28 mouse cellular contexts compared by ENCODE assay signal in the genomic region with DNA sequence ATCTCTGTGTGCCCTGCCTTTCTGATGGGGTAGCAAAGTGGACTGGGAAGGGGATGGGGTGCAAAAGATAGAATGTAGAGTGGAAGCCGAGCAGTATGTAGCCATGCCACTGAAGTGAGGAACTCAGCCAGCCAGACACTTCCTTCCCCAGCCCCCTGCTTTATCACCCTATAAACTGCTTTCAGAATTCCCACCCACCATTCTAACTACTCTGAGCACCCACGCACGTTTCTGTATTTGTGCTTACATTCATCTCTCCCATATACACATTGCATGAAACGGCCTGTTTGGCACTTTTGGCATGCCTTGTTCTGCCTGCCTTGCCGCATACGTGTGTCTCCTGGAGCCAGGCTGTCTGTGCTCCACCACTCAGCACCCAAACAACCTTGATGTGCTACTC.
DNase-seq lines count a peak whose midpoint lies in the region; ATAC-seq lines count a peak whose summit lies in the region.
"Had no signal": no experiment of that assay in that cellular context is flagged by ENCODE, and none has a peak within 500 bp of the region (broad histone marks: within the 10 kb centered on the region; RNA-seq: fewer than 3 reads in every experiment).

No protein-coding gene starts in this region.

- H3K9ac ChIP-seq in hindbrain, embryonic 16.5 days (ENCODE audit: low read depth, low read length) = no peak overlapping the region
- H3K9ac ChIP-seq: embryonic facial prominence, embryonic 12.5 days; intestine, embryonic 15.5 days; limb, embryonic 15.5 days; liver, embryonic 13.5 days; midbrain, embryonic 13.5 days; neural tube, embryonic 13.5 days had no signal

- no peaks in the 10 kb centered on the region for H3K9me3 ChIP-seq in hindbrain, embryonic 16.5 days (ENCODE audit: control insufficient read depth, low read length)
- H3K9me3 ChIP-seq: embryonic facial prominence, embryonic 12.5 days; G1E; intestine, embryonic 15.5 days; limb, embryonic 10.5 days; limb, embryonic 15.5 days; liver, embryonic 13.5 days; midbrain, embryonic 13.5 days; neural tube, embryonic 13.5 days had no signal

- no peak overlapping the region for H3K4me3 ChIP-seq in hindbrain, embryonic 16.5 days (ENCODE audit: low read length)
- H3K4me3 ChIP-seq: embryonic facial prominence, embryonic 12.5 days; intestine, embryonic 15.5 days; limb, embryonic 10.5 days; limb, embryonic 15.5 days; liver, embryonic 13.5 days; midbrain, embryonic 13.5 days; neural tube, embryonic 13.5 days had no signal

- H3K4me1 ChIP-seq in hindbrain, embryonic 16.5 days (ENCODE audit: control insufficient read depth, insufficient read depth, low read depth, low read length) = no peaks in the 10 kb centered on the region
- H3K4me1 ChIP-seq: embryonic facial prominence, embryonic 12.5 days; limb, embryonic 10.5 days; limb, embryonic 15.5 days; liver, embryonic 13.5 days; midbrain, embryonic 13.5 days; neural tube, embryonic 13.5 days had no signal

- DNase-seq in layer of hippocampus, adult 9-11 months = peak; percentile 5
- no peak for DNase-seq in layer of hippocampus, postnatal 10 days (ENCODE audit: low spot score in 2 of 2)
- DNase-seq in brain, adult 2 months (ENCODE audit: low read depth, low spot score) = peak; percentile 37
- peak; percentile 7 to 42 for DNase-seq in left cerebral cortex, adult 9 months (ENCODE audit: low spot score in 2 of 2)
- DNase-seq in right cerebral cortex, postnatal 36 days (ENCODE audit: low spot score in 2 of 2) = peak; percentile 34 to 52
- DNase-seq in cerebellum, postnatal 4 days (ENCODE audit: low spot score in 2 of 2) = no peak
- DNase-seq: adrenal gland, adult 8-10 months; cerebellum, adult 9-10 months; cerebellum, postnatal 36 days; embryo, embryonic 11 days; gastrocnemius, postnatal 10 days; kidney, adult 8-10 months; kidney, postnatal 10 days; liver, embryonic 13.5 days; lung, adult 18-20 months; lung, postnatal 4 days; thymus, postnatal 14 days had no signal

- H3K27me3 ChIP-seq in hindbrain, embryonic 16.5 days (replicated peaks; ENCODE audit: control insufficient read depth, insufficient read depth, low read length) = no peaks in the 10 kb centered on the region
- H3K27me3 ChIP-seq: embryonic facial prominence, embryonic 12.5 days; intestine, embryonic 15.5 days; limb, embryonic 15.5 days; liver, embryonic 13.5 days; midbrain, embryonic 13.5 days; neural tube, embryonic 13.5 days had no signal

- 81% methylated on average over 6 of the region's 6 CpGs for WGBS in hindbrain, embryonic 16.5 days

- no peaks in the 10 kb centered on the region for H3K36me3 ChIP-seq in hindbrain, embryonic 16.5 days (ENCODE audit: control insufficient read depth, insufficient read depth, low read length)
- H3K36me3 ChIP-seq: embryonic facial prominence, embryonic 12.5 days; G1E; intestine, embryonic 15.5 days; limb, embryonic 10.5 days; liver, embryonic 13.5 days; midbrain, embryonic 13.5 days; neural tube, embryonic 13.5 days had no signal

- no peak for ATAC-seq in hindbrain, embryonic 16.5 days
- ATAC-seq: forebrain, embryonic 14.5 days; hindbrain, postnatal 0 days; intestine, embryonic 15.5 days; lung, postnatal 0 days; midbrain, embryonic 13.5 days had no signal

- H3K27ac ChIP-seq in hindbrain, embryonic 16.5 days (ENCODE audit: low read depth, low read length) = no peak overlapping the region
- H3K27ac ChIP-seq: embryonic facial prominence, embryonic 12.5 days; hindbrain, postnatal 0 days; intestine, embryonic 15.5 days; limb, embryonic 10.5 days; limb, embryonic 15.5 days; liver, embryonic 13.5 days; midbrain, embryonic 13.5 days; neural tube, embryonic 13.5 days had no signal

- no peak overlapping the region for H3K4me2 ChIP-seq in hindbrain, embryonic 16.5 days (ENCODE audit: low read length)
- H3K4me2 ChIP-seq: embryonic facial prominence, embryonic 12.5 days; intestine, embryonic 15.5 days; limb, embryonic 15.5 days; liver, embryonic 13.5 days; midbrain, embryonic 13.5 days; neural tube, embryonic 13.5 days had no signal

Comparison
In these comparisons a context has a peak if more than half of its experiments do, and no peak if none do; other contexts are left out.
1. DNase-seq: peak in layer of hippocampus, adult 9-11 months (single experiment), brain, adult 2 months (single experiment), left cerebral cortex, adult 9 months (2 of 2) and right cerebral cortex, postnatal 36 days (2 of 2); none in layer of hippocampus, postnatal 10 days (0 of 2) and cerebellum, postnatal 4 days (0 of 2).